Mouse (Mus musculus) embryonic facial prominence, embryonic 14.5 days (tissue): ENCODE measurements around the gene Xylt1. TPM values are rescaled to one million over a fixed set of nuclear protein-coding genes. Genes with fewer than 3 reads are reported as not detected.

Experiments used
- ATAC-seq: fragments of 200-750 bp; cut with Nextera tagmentation; 2 replicates; pipeline ENCODE4 v1.8.0; 2017; ENCODE audit warnings: low read depth, moderate number of reproducible peaks, moderate TSS enrichment
- DNase-seq: peaks from one replicate; pipeline ENCODE4 v3.0.0-alpha.2; 2015; ENCODE audit warnings: low spot score
- H3K27ac ChIP-seq: fragments of 300-500 bp; sonication (generic); replicated peaks from 2 replicates; pipeline ENCODE4 v1.5.1; 2014; ENCODE audit warnings: low read depth, mild to moderate bottlenecking, low read length, moderate library complexity
- H3K27me3 ChIP-seq: fragments of 300-500 bp; sonication (generic); replicated peaks from 2 replicates; pipeline ENCODE4 v1.6.1; 2014; ENCODE audit warnings: low read length; ENCODE audit not compliant: control insufficient read depth, insufficient read depth
- H3K36me3 ChIP-seq: fragments of 300-500 bp; sonication (generic); 2 replicates; pipeline ENCODE4 v1.6.1; 2014; ENCODE audit warnings: low read length, mixed read lengths; ENCODE audit not compliant: control insufficient read depth, insufficient read depth
- H3K4me1 ChIP-seq: fragments of 300-500 bp; sonication (generic); 2 replicates; pipeline ENCODE4 v1.6.1; 2014; ENCODE audit warnings: antibody characterized with exemption, low read length; ENCODE audit not compliant: control insufficient read depth, insufficient read depth
- H3K4me2 ChIP-seq: fragments of 300-500 bp; sonication (generic); 2 replicates; pipeline ENCODE4 v1.6.1; 2014; ENCODE audit warnings: low read depth, mild to moderate bottlenecking, low read length, moderate library complexity, mixed read lengths
- H3K4me3 ChIP-seq: fragments of 300-500 bp; sonication (generic); 2 replicates; pipeline ENCODE4 v1.5.1; 2014; ENCODE audit warnings: low read depth, mild to moderate bottlenecking, low read length
- H3K9ac ChIP-seq: fragments of 300-500 bp; sonication (generic); 2 replicates; pipeline ENCODE4 v1.6.1; 2014; ENCODE audit warnings: low read depth, mild to moderate bottlenecking, low read length, moderate library complexity, mixed read lengths
- H3K9me3 ChIP-seq: fragments of 300-500 bp; sonication (generic); 2 replicates; pipeline ENCODE4 v1.6.1; 2016; ENCODE audit warnings: low read length; ENCODE audit not compliant: control insufficient read depth
- WGBS: fragments of 180-500 bp; shearing (Covaris S2); extraction: QIAGEN DNeasy Blood & Tissue Kit; methylation state at CpG from one replicate; pipeline ENCODE4 v1.1.7; 2014; 5-methylcytosine and 5-hydroxymethylcytosine counted together
- polyA plus RNA-seq: library from polyadenylated mRNA; unstranded; fragments of >200 nt; fragmentation: Nextera tagmentation; extraction: Ambion mirVana; gene quantifications from 2 replicates; pipeline ENCODE4 v1.2.1, GENCODE M21; 2014

Xylt1 gene
- polyA plus RNA-seq, 1 experiment from 2014 or later = 3.0 TPM

DNA sequence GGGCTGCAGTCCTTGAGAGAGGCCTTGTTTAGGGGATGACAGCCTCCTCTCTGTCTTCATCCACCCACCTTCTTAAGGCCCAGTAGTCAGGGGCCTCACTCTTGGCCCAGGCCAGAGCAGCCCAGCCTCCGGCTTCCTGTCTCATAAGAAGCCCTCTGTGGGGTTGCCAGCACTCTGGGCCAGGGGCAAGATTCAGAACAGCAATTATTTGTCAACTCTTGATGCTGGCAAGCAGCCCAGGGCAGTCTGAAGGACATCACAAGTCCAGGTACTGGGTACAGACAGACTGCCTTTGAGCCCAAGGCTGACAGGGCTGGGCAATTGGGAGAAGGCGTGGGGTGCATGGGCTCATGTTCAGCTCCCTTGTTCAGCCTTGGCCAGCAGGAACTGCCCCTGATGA lies 129.3 kb downstream of the Xylt1 start:
- no peaks in the 10 kb centered on the region for H3K9me3 ChIP-seq
- H3K27me3 ChIP-seq = no peaks in the 10 kb centered on the region
- no peak overlapping the region for H3K4me2 ChIP-seq
- ATAC-seq (0 out of 2 replicates have a peak, but pooled peaks have one; percentile 13), DNase-seq (peak; percentile 56)
- H3K9ac ChIP-seq = no peak overlapping the region
- H3K4me3 ChIP-seq = no peak overlapping the region
- WGBS = 75% methylated on average over 2 of the region's 2 CpGs
- H3K27ac ChIP-seq = peak overlapping the region; percentile 52; the same call in 1 of the 2 replicates
- H3K4me1 ChIP-seq = no peaks in the 10 kb centered on the region
- H3K36me3 ChIP-seq = no peaks in the 10 kb centered on the region

- Histone ChIP-seq H3K27me3 (no peaks in the 10 kb centered on the region), H3K9me3 (no peaks in the 10 kb centered on the region), H3K36me3 (no peaks in the 10 kb centered on the region), H3K27ac (no peak overlapping the region), H3K4me3 (no peak overlapping the region), H3K9ac (no peak overlapping the region), H3K4me2 (no peak overlapping the region), H3K4me1 (no peaks in the 10 kb centered on the region)
- WGBS = 78% methylated on average over 2 of the region's 2 CpGs
- ATAC-seq (no peak), DNase-seq (no peak)
Observed at GRCm38 (mm10) chr7:117512301-117512700, 131.5 kb downstream of the Xylt1 start.

GRCm38 (mm10) chr7:117515794-117516193 lies 135.0 kb downstream of the Xylt1 start:
- DNase-seq = no peak
- Histone ChIP-seq H3K36me3 (no peaks in the 10 kb centered on the region), H3K4me2 (no peak overlapping the region), H3K9me3 (no peaks in the 10 kb centered on the region), H3K4me3 (no peak overlapping the region), H3K27ac (no peak overlapping the region), H3K4me1 (no peaks in the 10 kb centered on the region), H3K9ac (no peak overlapping the region), H3K27me3 (no peaks in the 10 kb centered on the region)
- ATAC-seq = no peak
- 48% methylated on average over 1 of the region's 1 CpGs for WGBS

DNA sequence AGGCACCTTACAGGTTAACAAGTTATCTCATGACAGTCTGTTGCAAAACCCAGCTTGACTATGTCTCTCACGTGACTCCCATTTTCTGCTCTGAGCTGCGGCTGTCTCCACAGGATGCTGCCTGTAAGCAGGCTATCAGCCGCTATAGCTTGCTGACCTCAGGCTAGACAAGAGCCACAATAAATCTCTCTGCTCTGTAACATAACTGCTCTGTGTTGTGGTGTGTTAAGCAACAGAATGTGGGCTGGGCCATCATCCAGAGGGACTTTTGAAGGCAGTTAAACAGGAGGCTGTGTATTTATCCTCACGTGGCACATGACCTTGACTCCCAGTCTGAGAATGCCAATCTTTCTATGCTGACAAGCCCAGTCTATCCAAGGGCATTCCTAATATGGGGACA lies 136.1 kb downstream of the Xylt1 start:
- Histone ChIP-seq H3K9ac (no peak overlapping the region), H3K4me2 (no peak overlapping the region), H3K4me1 (no peaks in the 10 kb centered on the region), H3K27ac (no peak overlapping the region), H3K36me3 (no peaks in the 10 kb centered on the region), H3K27me3 (no peaks in the 10 kb centered on the region), H3K4me3 (no peak overlapping the region), H3K9me3 (no peaks in the 10 kb centered on the region)
- 60% methylated on average over 4 of the region's 4 CpGs for WGBS
- DNase-seq (no peak), ATAC-seq (no peak)

DNA sequence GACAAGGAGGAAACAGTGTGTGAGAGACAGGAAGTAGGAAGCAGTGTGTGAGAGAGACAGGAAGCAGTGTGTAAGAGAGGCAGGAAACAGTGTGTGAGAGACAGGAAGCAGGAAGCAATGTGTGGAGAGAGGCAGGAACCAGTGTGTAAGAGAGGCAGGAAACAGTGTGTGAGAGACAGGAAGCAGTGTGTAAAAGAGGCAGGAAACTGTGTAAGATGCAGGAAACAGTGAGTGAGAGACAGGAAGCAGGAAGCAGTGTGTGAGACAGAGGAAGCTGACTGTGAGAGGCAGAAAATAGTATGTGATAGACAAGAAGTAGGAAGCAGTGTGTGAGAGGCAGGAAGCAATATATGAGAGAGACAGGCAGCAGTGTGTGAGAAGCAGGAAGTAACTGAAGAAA lies 140.6 kb downstream of the Xylt1 start:
- Histone ChIP-seq H3K4me1 (peaks cover 6% of the 10 kb centered on the region; the same call in 1 of the 2 replicates), H3K27ac (no peak overlapping the region), H3K9me3 (no peaks in the 10 kb centered on the region), H3K27me3 (no peaks in the 10 kb centered on the region), H3K9ac (no peak overlapping the region), H3K36me3 (no peaks in the 10 kb centered on the region), H3K4me3 (no peak overlapping the region), H3K4me2 (no peak overlapping the region)
- DNase-seq (no peak), ATAC-seq (no peak)

- no peaks in the 10 kb centered on the region for H3K27me3 ChIP-seq
- no peak overlapping the region for H3K4me3 ChIP-seq
- 52% methylated on average over 4 of the region's 4 CpGs for WGBS
- H3K9me3 ChIP-seq = no peaks in the 10 kb centered on the region
- no peak overlapping the region for H3K4me2 ChIP-seq
- peaks cover 6% of the 10 kb centered on the region; the same call in 1 of the 2 replicates for H3K4me1 ChIP-seq
- no peaks in the 10 kb centered on the region for H3K36me3 ChIP-seq
- no peak for DNase-seq
- H3K27ac ChIP-seq = no peak overlapping the region
- H3K9ac ChIP-seq = no peak overlapping the region
- ATAC-seq = no peak
Observed at GRCm38 (mm10) chr7:117522092-117522635, 141.4 kb downstream of the Xylt1 start.

GRCm38 (mm10) chr7:117524430-117525214 lies 143.8 kb downstream of the Xylt1 start:
- Histone ChIP-seq H3K4me2 (no peak overlapping the region), H3K27ac (no peak overlapping the region), H3K9me3 (no peaks in the 10 kb centered on the region), H3K4me3 (no peak overlapping the region), H3K27me3 (no peaks in the 10 kb centered on the region), H3K4me1 (peaks cover 6% of the 10 kb centered on the region; the same call in 1 of the 2 replicates), H3K9ac (no peak overlapping the region), H3K36me3 (no peaks in the 10 kb centered on the region)
- DNase-seq = no peak
- WGBS = 48% methylated on average over 7 of the region's 7 CpGs
- ATAC-seq = no peak

DNA sequence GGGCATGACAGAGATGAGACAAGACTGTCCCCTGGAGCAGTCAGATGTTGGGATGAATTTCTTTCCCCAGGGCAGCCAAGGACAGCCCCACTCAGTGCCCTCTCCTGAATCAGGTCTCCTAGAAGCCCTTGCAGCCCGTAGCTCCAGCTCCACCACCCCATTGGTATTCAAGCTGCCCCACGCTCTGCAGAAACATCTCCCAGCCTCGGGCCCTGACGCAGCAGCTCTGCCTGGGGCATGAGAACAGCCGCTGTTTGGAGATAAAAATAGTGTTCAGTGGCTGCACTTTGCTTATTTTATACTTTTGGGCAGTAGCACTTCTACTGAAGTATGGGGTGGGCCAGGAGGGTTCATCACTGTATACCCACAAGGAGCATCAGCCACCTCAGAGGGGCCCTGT lies 144.9 kb downstream of the Xylt1 start:
- no peak for DNase-seq
- Histone ChIP-seq H3K9ac (no peak overlapping the region), H3K4me2 (no peak overlapping the region), H3K27me3 (no peaks in the 10 kb centered on the region), H3K9me3 (no peaks in the 10 kb centered on the region), H3K36me3 (no peaks in the 10 kb centered on the region), H3K4me1 (peaks cover 6% of the 10 kb centered on the region; the same call in 1 of the 2 replicates), H3K27ac (no peak overlapping the region), H3K4me3 (no peak overlapping the region)
- whole genome bisulfite sequencing = 79% methylated on average over 5 of the region's 5 CpGs
- no peak for ATAC-seq

- Histone ChIP-seq H3K36me3 (no peaks in the 10 kb centered on the region), H3K27ac (no peak overlapping the region), H3K4me1 (peaks cover 6% of the 10 kb centered on the region; the same call in 1 of the 2 replicates), H3K9ac (no peak overlapping the region), H3K27me3 (no peaks in the 10 kb centered on the region), H3K4me3 (no peak overlapping the region), H3K9me3 (no peaks in the 10 kb centered on the region), H3K4me2 (no peak overlapping the region)
- 83% methylated on average over 3 of the region's 3 CpGs for WGBS
- DNase-seq (no peak), ATAC-seq (no peak)
Observed at GRCm38 (mm10) chr7:117526570-117526969, 145.8 kb downstream of the Xylt1 start.
